Mouse (Mus musculus) spleen, postnatal 10 days (tissue): ENCODE results near the gene Large1.
A peak's percentile ranks its signal among the peaks of the same experiment; 100 is the strongest.
"Not testable (repeated sequence)": the region's sequence is repeated elsewhere in the genome, so short reads cannot be mapped to it uniquely, and the experiment has no call there.

Source experiments
- DNase-seq, 2 experiments: peaks; one replicate each; pipeline ENCODE4 v3.0.0; 2021 to 2022; ENCODE audit warnings: low spot score in 2 of 2

The Large1 gene

GRCm38 (mm10) chr8:73016303-73016702 is 337.0 kb downstream of the Large1 start:
- DNase-seq: no peak

GRCm38 (mm10) chr8:73007489-73007888 is 345.9 kb downstream of the Large1 start:
- no peak for DNase-seq

- peak in 1 of 2 experiments; percentile 12 for DNase-seq
Observed at GRCm38 (mm10) chr8:73003858-73004257, 349.5 kb downstream of the Large1 start.

- DNase-seq: no peak
Observed at GRCm38 (mm10) chr8:72993831-72994230, 359.5 kb downstream of the Large1 start.

GRCm38 (mm10) chr8:72990425-72990824 is 362.9 kb downstream of the Large1 start:
- no peak for DNase-seq

GRCm38 (mm10) chr8:72982832-72983231 is 370.5 kb downstream of the Large1 start:
- no peak for DNase-seq

- DNase-seq: no peak
Observed at GRCm38 (mm10) chr8:72955074-72955473, 398.3 kb downstream of the Large1 start.

GRCm38 (mm10) chr8:72941393-72941792 is 411.9 kb downstream of the Large1 start:
- DNase-seq: not testable (repeated sequence)

GRCm38 (mm10) chr8:72919182-72919902 is 434.0 kb downstream of the Large1 start:
- DNase-seq: no peak

- DNase-seq: no peak
Observed at GRCm38 (mm10) chr8:72905491-72905890, 447.8 kb downstream of the Large1 start.

- DNase-seq: no peak
Observed at GRCm38 (mm10) chr8:72901591-72901990, 451.7 kb downstream of the Large1 start.

GRCm38 (mm10) chr8:72899321-72899720 is 454.0 kb downstream of the Large1 start:
- no peak for DNase-seq

- no peak for DNase-seq
Observed at GRCm38 (mm10) chr8:72883033-72883432, 470.3 kb downstream of the Large1 start.

- DNase-seq: no peak
Observed at GRCm38 (mm10) chr8:72873411-72873810, 479.9 kb downstream of the Large1 start.

GRCm38 (mm10) chr8:72846881-72847280 is 506.5 kb downstream of the Large1 start:
- DNase-seq: no peak

GRCm38 (mm10) chr8:72835863-72836262 is 517.5 kb downstream of the Large1 start:
- DNase-seq: no peak

GRCm38 (mm10) chr8:72833112-72833511 is 520.2 kb downstream of the Large1 start:
- DNase-seq: no peak

- DNase-seq: no peak
Observed at GRCm38 (mm10) chr8:72832371-72832770, 521.0 kb downstream of the Large1 start.

GRCm38 (mm10) chr8:72817655-72818349 is 535.5 kb downstream of the Large1 start:
- DNase-seq: no peak

GRCm38 (mm10) chr8:72816679-72817078 is 536.7 kb downstream of the Large1 start:
- no peak for DNase-seq

- no peak for DNase-seq
Observed at GRCm38 (mm10) chr8:72815681-72816080, 537.7 kb downstream of the Large1 start.

- DNase-seq: no peak
Observed at GRCm38 (mm10) chr8:72812690-72813089, 540.6 kb downstream of the Large1 start.

- DNase-seq: no peak
Observed at GRCm38 (mm10) chr8:72801583-72801982, 551.8 kb downstream of the Large1 start.
